Mouse (Mus musculus) layer of hippocampus, adult 9-10 months (tissue): ENCODE data around the gene Slc29a3.

Experiments used
- DNase-seq: peaks from one replicate; pipeline ENCODE4 v3.0.0; 2022; ENCODE audit warnings: low spot score

Gene Slc29a3

DNA sequence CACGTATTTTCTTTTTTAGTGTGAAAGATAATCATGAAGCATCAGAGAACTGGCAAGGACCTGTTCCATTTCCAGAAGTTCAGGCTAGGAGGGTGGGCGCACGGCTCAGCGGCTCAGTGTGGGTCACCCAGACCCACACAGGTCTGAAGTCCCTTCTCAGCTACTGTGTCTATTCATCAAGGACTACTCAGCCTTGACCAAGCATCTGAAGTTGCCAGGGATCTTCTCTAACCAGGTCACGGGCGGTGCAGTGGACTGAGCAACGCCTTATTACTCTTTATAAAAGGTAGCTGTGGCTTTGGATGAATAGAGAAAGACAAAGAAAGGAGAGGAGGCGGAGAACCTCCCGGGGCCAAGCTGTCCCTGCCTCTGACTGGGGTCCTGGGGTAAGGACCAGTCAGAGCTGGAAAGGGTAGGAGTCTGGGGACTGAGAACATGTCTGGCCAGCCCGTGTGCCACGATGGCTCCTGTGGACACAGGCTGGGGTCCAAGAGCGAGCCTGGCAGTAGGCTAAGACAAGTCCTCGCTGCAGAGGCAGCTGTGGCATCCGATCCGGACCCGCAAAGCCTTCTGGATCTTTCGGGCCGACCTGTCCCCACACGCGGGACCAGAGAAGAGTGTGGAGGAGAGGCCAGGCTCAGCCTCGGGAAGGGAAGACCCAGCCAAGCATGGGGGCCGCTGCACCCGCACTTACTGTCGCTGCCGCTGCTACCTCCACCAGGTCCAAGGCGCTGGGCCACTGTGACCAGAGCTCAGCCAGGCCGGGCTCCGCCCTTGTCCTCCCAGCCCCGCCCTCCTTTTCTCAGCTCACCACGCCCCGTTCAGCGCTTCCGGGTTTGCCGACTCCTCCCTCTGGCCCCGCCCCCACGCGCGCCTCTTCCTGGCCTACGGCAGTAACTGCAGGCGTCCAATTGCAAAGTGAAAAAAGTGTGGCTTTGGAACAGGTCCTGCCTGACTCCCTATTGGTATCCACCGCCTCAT is at the start of gene Slc29a3:
Slc29a3 (minus strand) TSS at position 755 of the 981 bp plus-strand sequence.
- DNase-seq = peak; percentile 85

GRCm38 (mm10) chr10:60801898-60802412 is 49.4 kb upstream of the Slc29a3 start:
- DNase-seq = no peak

DNA sequence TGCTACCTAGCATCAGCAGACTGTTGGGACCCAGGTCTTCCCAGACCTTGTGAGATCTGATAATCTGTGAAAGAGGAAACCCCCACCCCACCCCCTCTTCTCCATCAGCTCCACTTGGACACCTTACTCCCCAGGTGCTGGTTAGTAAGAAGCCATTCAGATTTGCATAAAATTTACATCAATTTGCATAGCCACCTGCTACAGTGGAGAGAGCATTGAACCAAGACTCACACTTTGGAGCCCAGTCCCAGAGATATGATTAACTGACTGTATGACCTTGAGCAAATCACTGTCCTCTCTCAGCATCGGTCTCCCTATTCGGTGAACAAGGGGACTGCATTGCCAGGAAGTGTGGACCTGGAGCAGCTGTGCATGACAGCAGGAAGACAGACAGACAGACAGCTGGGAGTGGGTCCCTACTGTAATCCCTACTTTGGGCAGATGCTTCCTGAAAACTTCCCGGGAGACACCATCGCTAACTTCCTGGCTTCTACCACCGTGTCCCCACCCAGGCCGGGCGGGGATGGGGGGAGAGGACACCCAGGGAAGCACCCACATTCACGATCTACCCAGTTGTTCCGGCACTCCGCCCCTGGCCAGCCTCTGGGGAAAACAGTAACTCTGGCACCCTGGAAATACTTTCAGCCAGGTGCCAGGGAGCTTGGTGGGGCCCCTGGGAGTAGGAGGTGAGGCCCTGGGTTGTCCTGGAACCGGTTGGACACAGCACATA is 48.7 kb upstream of the Slc29a3 start:
- DNase-seq = no peak

GRCm38 (mm10) chr10:60800295-60801167 is 47.9 kb upstream of the Slc29a3 start:
- no peak for DNase-seq

- no peak for DNase-seq
These were observed 45.3 kb upstream of the Slc29a3 start for GRCm38 (mm10) chr10:60797682-60798422.

DNA sequence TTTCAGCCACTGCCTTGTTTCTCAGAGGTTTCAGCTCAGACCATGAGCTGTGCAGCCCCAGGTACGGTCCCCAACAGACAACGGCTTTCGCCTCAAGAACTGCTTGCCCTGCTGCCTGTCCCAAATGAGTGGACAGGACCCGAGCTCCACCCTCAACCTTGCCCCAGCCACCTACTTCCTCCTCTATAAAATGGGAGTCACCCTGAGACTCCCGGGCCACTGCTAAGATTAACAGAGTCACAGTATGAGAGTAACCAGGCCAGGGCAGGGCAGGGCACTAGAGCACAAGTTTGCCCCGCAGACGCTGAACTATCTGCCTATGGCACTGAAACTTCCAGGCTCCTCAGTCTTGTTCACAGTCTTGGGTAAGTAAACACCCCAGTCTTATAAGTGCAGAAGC is 43.9 kb upstream of the Slc29a3 start:
- DNase-seq = no peak

DNA sequence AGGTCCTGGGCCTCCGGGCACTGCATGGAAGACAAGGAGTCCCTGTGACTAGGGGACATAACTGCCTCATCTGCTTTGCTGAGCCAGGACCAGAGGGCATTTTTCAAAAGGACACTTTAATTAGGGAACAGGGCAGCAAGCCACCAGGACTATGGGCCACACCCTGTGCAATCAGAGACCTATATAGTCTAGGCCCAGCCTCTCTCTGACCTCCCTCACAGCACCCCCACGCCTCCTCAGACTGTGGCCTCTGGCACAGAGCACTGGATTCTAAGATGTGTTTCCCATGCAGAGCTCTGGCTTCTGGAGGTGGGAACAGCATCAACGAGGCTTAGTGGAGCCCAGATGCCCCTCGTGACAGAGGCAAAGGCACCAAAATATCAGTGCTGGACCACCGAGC is 43.4 kb upstream of the Slc29a3 start:
- no peak for DNase-seq

DNA sequence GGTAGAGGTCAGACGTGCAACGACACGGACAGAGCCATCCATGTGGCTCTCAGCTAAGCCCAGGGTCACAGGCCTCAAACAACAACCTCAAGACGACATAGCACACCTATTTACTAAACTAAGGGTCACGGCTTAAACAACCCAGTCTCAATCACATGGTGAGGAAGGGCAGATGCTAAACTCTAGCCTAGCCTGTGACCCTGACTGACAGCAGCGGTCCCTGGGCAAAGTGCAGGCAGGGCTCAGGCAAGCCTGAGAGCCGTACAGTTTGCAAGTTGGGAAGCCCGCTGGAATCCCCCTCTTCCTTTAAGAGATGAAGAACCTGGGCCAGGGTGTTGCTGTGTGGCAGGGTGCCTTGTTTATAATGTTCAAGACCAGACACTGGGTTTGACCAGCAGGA is 42.2 kb upstream of the Slc29a3 start:
- no peak for DNase-seq

DNA sequence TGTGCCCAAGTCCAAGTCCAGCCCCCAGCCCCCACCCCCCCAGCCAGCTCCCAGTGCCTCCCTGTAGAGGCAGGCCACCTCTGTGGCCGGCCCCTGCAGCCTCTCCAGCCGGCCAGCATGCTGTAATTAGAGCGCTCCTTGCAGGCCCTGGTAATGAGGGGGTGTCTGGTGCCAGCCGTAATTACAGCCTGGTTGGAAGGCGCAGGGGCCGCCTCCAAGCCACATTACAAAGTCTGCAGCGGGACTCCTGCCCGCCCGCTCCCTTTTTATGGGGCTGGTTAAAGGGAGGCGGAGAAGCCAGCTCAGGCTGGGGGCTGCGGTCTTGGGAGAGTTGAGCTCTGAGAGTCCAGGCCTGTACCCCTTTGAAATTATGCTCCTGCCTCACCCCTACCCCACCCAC is 41.8 kb upstream of the Slc29a3 start:
- no peak for DNase-seq

DNA sequence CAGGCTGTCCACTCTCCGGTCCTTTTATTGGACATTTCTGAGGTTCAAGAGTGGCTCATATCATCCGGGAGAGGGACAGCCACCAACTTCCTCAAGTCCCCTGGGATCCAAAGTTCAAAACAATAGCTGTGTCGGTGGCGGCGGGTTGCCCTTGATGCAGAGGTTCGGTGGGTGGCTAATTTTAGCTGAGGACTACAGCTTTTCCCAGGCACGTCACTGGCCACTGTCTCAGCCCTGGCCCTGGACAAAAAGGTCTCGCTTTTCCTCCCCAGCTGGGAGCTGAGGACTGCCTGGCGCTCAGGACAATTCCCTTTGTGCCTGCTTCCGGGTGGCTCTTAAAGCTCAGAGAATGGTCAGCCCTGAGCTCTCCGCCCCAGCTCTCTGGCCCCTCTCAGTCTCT is 40.2 kb upstream of the Slc29a3 start:
- DNase-seq = no peak

DNA sequence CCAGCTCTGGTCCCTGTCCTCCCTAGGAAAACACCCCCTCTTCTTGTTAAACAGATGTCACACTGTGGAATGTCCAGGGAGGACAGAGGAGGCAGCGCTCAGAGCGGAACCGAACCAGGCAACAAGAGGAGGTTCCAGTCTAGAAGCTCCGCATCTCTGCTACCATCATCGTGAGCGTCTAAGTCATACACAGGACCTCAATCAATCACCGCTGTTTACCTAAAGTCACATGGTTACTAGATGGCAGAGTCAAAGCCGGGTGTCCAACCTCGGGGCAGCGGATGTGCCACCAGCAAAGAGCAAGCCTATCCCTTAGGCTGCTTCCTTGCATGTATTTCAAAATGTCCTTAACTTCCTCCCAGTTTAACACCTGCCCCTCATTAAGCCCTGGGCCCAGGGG is 39.8 kb upstream of the Slc29a3 start:
- no peak for DNase-seq

- no peak for DNase-seq
These were observed 38.3 kb upstream of the Slc29a3 start for GRCm38 (mm10) chr10:60790912-60791311.

GRCm38 (mm10) chr10:60787303-60788074 is 34.9 kb upstream of the Slc29a3 start:
- DNase-seq = no peak

DNA sequence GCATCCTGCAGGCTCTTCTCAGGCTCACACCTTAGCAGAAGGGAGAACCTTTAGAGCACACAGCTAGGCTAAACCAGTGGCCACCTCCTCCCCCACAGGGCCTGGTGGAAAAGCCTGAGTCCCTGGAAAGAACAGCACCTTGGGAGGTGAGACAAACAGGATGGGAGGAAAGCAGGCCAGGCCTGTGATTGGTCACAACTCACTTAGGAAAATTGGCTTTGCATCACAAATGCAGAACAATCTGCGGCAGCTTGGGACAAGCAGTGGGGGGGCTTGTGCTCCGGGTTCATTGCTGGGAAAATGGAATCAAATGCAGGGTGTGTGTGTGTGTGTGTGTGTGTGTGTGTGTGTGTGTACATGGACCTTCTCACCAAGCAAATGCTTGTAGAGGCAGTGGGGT is 31.0 kb upstream of the Slc29a3 start:
- DNase-seq = no peak

DNA sequence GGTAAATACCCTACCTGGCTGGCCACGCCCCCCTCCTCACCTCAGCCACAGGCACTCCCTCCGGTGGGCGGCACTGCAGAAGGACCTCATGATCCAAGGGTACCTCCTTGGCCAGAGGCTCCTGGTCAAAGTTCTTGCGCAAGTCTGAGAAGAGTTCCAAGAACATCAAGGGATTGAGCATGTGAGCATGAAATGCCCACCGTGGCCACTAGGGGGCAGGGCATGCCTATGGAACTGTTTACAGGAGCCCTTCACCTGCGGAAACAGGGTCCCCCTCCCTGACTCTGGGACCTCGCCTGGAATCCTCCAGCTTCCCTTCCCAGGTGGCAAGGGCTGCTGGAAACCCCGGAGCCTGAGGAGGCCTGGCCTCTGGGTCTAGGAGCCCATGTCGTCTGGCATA is 27.0 kb upstream of the Slc29a3 start:
- DNase-seq = peak; percentile 59

- no peak for DNase-seq
These were observed 25.9 kb upstream of the Slc29a3 start for GRCm38 (mm10) chr10:60778542-60778941.

- no peak for DNase-seq
These were observed 22.9 kb upstream of the Slc29a3 start for GRCm38 (mm10) chr10:60775473-60775872.

- DNase-seq = no peak
These were observed 22.0 kb upstream of the Slc29a3 start for GRCm38 (mm10) chr10:60774616-60775015.

- no peak for DNase-seq
These were observed 18.3 kb upstream of the Slc29a3 start for GRCm38 (mm10) chr10:60770855-60771254.

GRCm38 (mm10) chr10:60768614-60769013 is 16.0 kb upstream of the Slc29a3 start:
- DNase-seq = no peak
